Mouse (Mus musculus) embryonic facial prominence, embryonic 13.5 days (tissue): Measurements from ENCODE around the gene Ldah. TPM values are rescaled to one million over a fixed set of nuclear protein-coding genes. Genes with fewer than 3 reads are reported as not detected.

Experiments used
- ATAC-seq: fragments of 200-750 bp; cut with Nextera tagmentation; 2 replicates; pipeline ENCODE4 v1.8.0; 2017; ENCODE audit warnings: low read depth; ENCODE audit not compliant: insufficient number of reproducible peaks, insufficient read depth, low FRiP score, low TSS enrichment
- H3K27ac ChIP-seq: fragments of 300-500 bp; sonication (generic); 2 replicates; pipeline ENCODE4 v1.5.1; 2015; ENCODE audit warnings: moderate library complexity, mild to moderate bottlenecking, inconsistent platforms
- H3K27me3 ChIP-seq: fragments of 300-500 bp; sonication (generic); 2 replicates; pipeline ENCODE4 v1.6.1; 2015; ENCODE audit warnings: mild to moderate bottlenecking, inconsistent platforms
- H3K36me3 ChIP-seq: fragments of 300-500 bp; sonication (generic); 2 replicates; pipeline ENCODE4 v1.6.1; 2015; ENCODE audit warnings: mild to moderate bottlenecking, inconsistent platforms
- H3K4me1 ChIP-seq: fragments of 300-500 bp; sonication (generic); 2 replicates; pipeline ENCODE4 v1.6.1; 2015; ENCODE audit warnings: inconsistent platforms
- H3K4me2 ChIP-seq: fragments of 300-500 bp; sonication (generic); 2 replicates; pipeline ENCODE4 v1.6.1; 2015; ENCODE audit warnings: moderate library complexity, mild to moderate bottlenecking, inconsistent platforms
- H3K4me3 ChIP-seq: fragments of 300-500 bp; sonication (generic); 2 replicates; pipeline ENCODE4 v1.5.1; 2015; ENCODE audit warnings: mild to moderate bottlenecking, inconsistent platforms
- H3K9ac ChIP-seq: fragments of 300-500 bp; sonication (generic); 2 replicates; pipeline ENCODE4 v1.6.1; 2015; ENCODE audit warnings: mild to moderate bottlenecking, inconsistent platforms
- H3K9me3 ChIP-seq: fragments of 300-500 bp; sonication (generic); 2 replicates; pipeline ENCODE4 v1.6.1; 2016; ENCODE audit warnings: inconsistent platforms
- WGBS: fragments of 180-500 bp; shearing (Covaris S2); methylation state at CpG from one replicate; pipeline ENCODE4 v1.1.7; 2015; ENCODE audit warnings: mixed read lengths; 5-methylcytosine and 5-hydroxymethylcytosine counted together
- polyA plus RNA-seq: library from polyadenylated mRNA; unstranded; fragments of >200 nt; fragmentation: Nextera tagmentation; extraction: Ambion mirVana; gene quantifications from 2 replicates; pipeline ENCODE4 v1.2.1, GENCODE M21; 2015

Gene Ldah
- polyA plus RNA-seq, 1 experiment from 2014 or later: 65.0 TPM

- Histone ChIP-seq H3K4me3 (peak overlapping the region; percentile 60), H3K36me3 (no peaks in the 10 kb centered on the region), H3K27ac (0 out of 2 replicates have a peak overlapping the region, but pooled peaks have one; percentile 57), H3K4me2 (peak overlapping the region; percentile 86), H3K9ac (peak overlapping the region; percentile 74), H3K4me1 (peaks cover 53% of the 10 kb centered on the region), H3K9me3 (no peaks in the 10 kb centered on the region), H3K27me3 (peaks cover 97% of the 10 kb centered on the region)
- WGBS: 3% methylated on average over 46 of the region's 46 CpGs
- no peak for ATAC-seq
Observed at GRCm38 (mm10) chr12:8301011-8301814, 93.3 kb downstream of the Ldah start.

GRCm38 (mm10) chr12:8301841-8302431 is 94.0 kb downstream of the Ldah start, which contains the start of gene Gdf7:
Gdf7 (minus strand) TSS chr12:8301954.
- H3K9ac ChIP-seq: peak within 1 kb of the TSS; percentile 74
- 2% methylated on average over 52 of the region's 53 CpGs for WGBS
- ATAC-seq: peak; percentile 45; the same call in 1 of the 2 replicates

GRCm38 (mm10) chr12:8305258-8305657 is 97.4 kb downstream of the Ldah start:
- WGBS: 40% methylated on average over 2 of the region's 2 CpGs
- no peak overlapping the region for H3K27ac ChIP-seq

More at GRCm38 (mm10) chr12:8301841-8302431, 94.0 kb downstream of the Ldah start, which contains the start of gene Gdf7:
- Histone ChIP-seq H3K36me3 (no peaks in the 10 kb centered on the region), H3K27ac (0 out of 2 replicates have a peak within 1 kb of the TSS, but pooled peaks have one; percentile 57), H3K27me3 (peaks cover 94% of the 10 kb centered on the region), H3K4me1 (peaks cover 55% of the 10 kb centered on the region), H3K4me3 (peak within 1 kb of the TSS; percentile 60), H3K4me2 (peak within 1 kb of the TSS; percentile 86), H3K9me3 (no peaks in the 10 kb centered on the region)

GRCm38 (mm10) chr12:8306432-8306831 is 98.5 kb downstream of the Ldah start:
- Histone ChIP-seq H3K27ac (no peak overlapping the region), H3K4me2 (0 out of 2 replicates have a peak overlapping the region, but pooled peaks have one; percentile 14), H3K27me3 (peaks cover 66% of the 10 kb centered on the region), H3K36me3 (no peaks in the 10 kb centered on the region), H3K4me3 (no peak overlapping the region), H3K9ac (no peak overlapping the region), H3K9me3 (no peaks in the 10 kb centered on the region), H3K4me1 (peaks cover 35% of the 10 kb centered on the region)
- WGBS: 4% methylated on average over 5 of the region's 5 CpGs
- ATAC-seq: no peak

More at GRCm38 (mm10) chr12:8305258-8305657, 97.4 kb downstream of the Ldah start:
- Histone ChIP-seq H3K4me2 (no peak overlapping the region), H3K27me3 (peaks cover 66% of the 10 kb centered on the region), H3K4me3 (no peak overlapping the region), H3K36me3 (no peaks in the 10 kb centered on the region), H3K9me3 (no peaks in the 10 kb centered on the region), H3K4me1 (peaks cover 37% of the 10 kb centered on the region), H3K9ac (no peak overlapping the region)
- no peak for ATAC-seq

- H3K36me3 ChIP-seq: no peaks in the 10 kb centered on the region
- no peaks in the 10 kb centered on the region for H3K9me3 ChIP-seq
- 62% methylated on average over 1 of the region's 1 CpGs for WGBS
- ATAC-seq: no peak
- H3K4me1 ChIP-seq: peaks cover 31% of the 10 kb centered on the region
- peaks cover 66% of the 10 kb centered on the region for H3K27me3 ChIP-seq
- no peak overlapping the region for H3K9ac ChIP-seq
- no peak overlapping the region for H3K4me2 ChIP-seq
- no peak overlapping the region for H3K27ac ChIP-seq
- H3K4me3 ChIP-seq: no peak overlapping the region
Observed at GRCm38 (mm10) chr12:8306910-8307309, 99.0 kb downstream of the Ldah start.

- H3K36me3 ChIP-seq: no peaks in the 10 kb centered on the region
- peak overlapping the region; percentile 46 for H3K9ac ChIP-seq
- H3K4me3 ChIP-seq: no peak overlapping the region
- 38% methylated on average over 17 of the region's 17 CpGs for WGBS
- peaks cover 38% of the 10 kb centered on the region for H3K27me3 ChIP-seq
- no peak overlapping the region for H3K4me2 ChIP-seq
- no peaks in the 10 kb centered on the region for H3K9me3 ChIP-seq
- ATAC-seq: no peak
- H3K27ac ChIP-seq: no peak overlapping the region
- peaks cover 33% of the 10 kb centered on the region for H3K4me1 ChIP-seq
Observed at GRCm38 (mm10) chr12:8310992-8311391, 103.1 kb downstream of the Ldah start.

- peaks cover 8% of the 10 kb centered on the region for H3K36me3 ChIP-seq
- peaks cover 34% of the 10 kb centered on the region for H3K27me3 ChIP-seq
- no peak overlapping the region for H3K9ac ChIP-seq
- H3K4me3 ChIP-seq: no peak overlapping the region
- no peaks in the 10 kb centered on the region for H3K9me3 ChIP-seq
- no peak for ATAC-seq
- 77% methylated on average over 4 of the region's 4 CpGs for WGBS
- H3K27ac ChIP-seq: no peak overlapping the region
- no peak overlapping the region for H3K4me2 ChIP-seq
- H3K4me1 ChIP-seq: peaks cover 29% of the 10 kb centered on the region
Observed at GRCm38 (mm10) chr12:8312266-8312665, 104.4 kb downstream of the Ldah start.

GRCm38 (mm10) chr12:8313270-8313771 is 105.4 kb downstream of the Ldah start, which contains the start of gene Hs1bp3:
Hs1bp3 (plus strand) TSS chr12:8313432.
- no peak within 1 kb of the TSS for H3K27ac ChIP-seq
- no peaks in the 10 kb centered on the region for H3K9me3 ChIP-seq
- H3K4me3 ChIP-seq: peak within 1 kb of the TSS; percentile 73
- WGBS: under 1% methylated on average over 38 of the region's 38 CpGs
- peak within 1 kb of the TSS; percentile 78 for H3K9ac ChIP-seq
- peaks cover 29% of the 10 kb centered on the region for H3K4me1 ChIP-seq
- H3K27me3 ChIP-seq: peaks cover 34% of the 10 kb centered on the region
- peak; percentile 60 for ATAC-seq
- H3K36me3 ChIP-seq: peaks cover 17% of the 10 kb centered on the region
- peak within 1 kb of the TSS; percentile 94 for H3K4me2 ChIP-seq

- WGBS: 19% methylated on average over 12 of the region's 12 CpGs
- Histone ChIP-seq H3K27ac (no peak overlapping the region), H3K4me3 (peak overlapping the region; percentile 73), H3K9ac (peak overlapping the region; percentile 78), H3K36me3 (peaks cover 22% of the 10 kb centered on the region), H3K4me1 (peaks cover 33% of the 10 kb centered on the region), H3K4me2 (peak overlapping the region; percentile 94), H3K27me3 (peaks cover 34% of the 10 kb centered on the region), H3K9me3 (no peaks in the 10 kb centered on the region)
- ATAC-seq: peak; percentile 4; the same call in 1 of the 2 replicates
Observed at GRCm38 (mm10) chr12:8313773-8314172, 105.9 kb downstream of the Ldah start.

GRCm38 (mm10) chr12:8316541-8316940 is 108.6 kb downstream of the Ldah start:
- Histone ChIP-seq H3K4me1 (peaks cover 40% of the 10 kb centered on the region), H3K9ac (no peak overlapping the region), H3K4me2 (no peak overlapping the region), H3K4me3 (no peak overlapping the region), H3K36me3 (peaks cover 31% of the 10 kb centered on the region), H3K27ac (no peak overlapping the region), H3K9me3 (no peaks in the 10 kb centered on the region), H3K27me3 (peaks cover 15% of the 10 kb centered on the region)
- no peak for ATAC-seq
- WGBS: 85% methylated on average over 5 of the region's 5 CpGs

GRCm38 (mm10) chr12:8320084-8320713 is 112.3 kb downstream of the Ldah start:
- Histone ChIP-seq H3K4me1 (peaks cover 22% of the 10 kb centered on the region), H3K27ac (no peak overlapping the region; the same call in 1 of the 2 replicates), H3K9me3 (no peaks in the 10 kb centered on the region), H3K4me2 (no peak overlapping the region), H3K4me3 (no peak overlapping the region), H3K9ac (no peak overlapping the region), H3K36me3 (peaks cover 58% of the 10 kb centered on the region), H3K27me3 (no peaks in the 10 kb centered on the region)
- no peak for ATAC-seq
- 48% methylated on average over 5 of the region's 5 CpGs for WGBS
